Mouse (Mus musculus) testis, adult 2 months (tissue): ENCODE measurements at regions not wholly inside any gene's neighbourhood (a gene's known extent, or its start where the extent isn't known, plus 50 kb on each side); places are given as distances from the start of the nearest gene placed in this dataset.

Experiments used
- CTCF ChIP-seq: fragments of 200-500 bp; IDR thresholded peaks from 2 replicates; pipeline ENCODE4 v1.5.1; 2012; ENCODE audit warnings: low read depth, mild to moderate bottlenecking, inconsistent platforms, low read length, moderate library complexity; ENCODE audit not compliant: control insufficient read depth, insufficient read depth, insufficient replicate concordance
- POLR2A ChIP-seq: fragments of 200-500 bp; IDR thresholded peaks from 2 replicates; pipeline ENCODE4 v1.6.1; 2012; ENCODE audit warnings: low read depth, mild to moderate bottlenecking, inconsistent platforms, low read length, moderate library complexity; ENCODE audit not compliant: control insufficient read depth

GRCm38 (mm10) chr2:160223366-160223765 is 110.6 kb downstream of the Gm826 start:
- TF ChIP-seq CTCF (no peak), POLR2A (no peak)
